ENCODE assay signal across 9 mouse cellular contexts in genomic region chr9:37349050-37349449, GRCm38 (mm10). TPM values are rescaled to one million over a fixed set of nuclear protein-coding genes. Genes with fewer than 3 reads are reported as not detected.
DNase-seq lines count a peak whose midpoint lies in the region; ATAC-seq and TF ChIP-seq lines count a peak whose summit lies in the region.
"Had no signal": no experiment of that assay in that cellular context is flagged by ENCODE, and none has a peak within 500 bp of the region (broad histone marks: within the 10 kb centered on the region; RNA-seq: fewer than 3 reads in every experiment).

No protein-coding gene starts in this region.

- H3K4me1 ChIP-seq in lung, embryonic 14.5 days (ENCODE audit: insufficient read depth) = no peaks in the 10 kb centered on the region
- H3K4me1 ChIP-seq in embryonic facial prominence, embryonic 15.5 days = no peaks in the 10 kb centered on the region
- H3K4me1 ChIP-seq in limb, embryonic 10.5 days = peaks cover 5% of the 10 kb centered on the region; the same call in 1 of the 2 replicates
- H3K4me1 ChIP-seq in neural tube, embryonic 15.5 days = peaks cover 13% of the 10 kb centered on the region

- H3K27me3 ChIP-seq in lung, embryonic 14.5 days (ENCODE audit: insufficient read depth, low read length) = no peaks in the 10 kb centered on the region
- no peaks in the 10 kb centered on the region for H3K27me3 ChIP-seq in embryonic facial prominence, embryonic 15.5 days
- no peaks in the 10 kb centered on the region for H3K27me3 ChIP-seq in limb, embryonic 10.5 days (ENCODE audit: low read depth, poor library complexity, severe bottlenecking)
- no peaks in the 10 kb centered on the region for H3K27me3 ChIP-seq in neural tube, embryonic 15.5 days (replicated peaks)

- H3K4me3 ChIP-seq in lung, embryonic 14.5 days (ENCODE audit: low read depth, low read length) = peak overlapping the region; percentile 56
- H3K4me3 ChIP-seq in embryonic facial prominence, embryonic 15.5 days (replicated peaks) = peak overlapping the region; percentile 85
- H3K4me3 ChIP-seq in limb, embryonic 10.5 days = peak overlapping the region; percentile 77
- H3K4me3 ChIP-seq in neural tube, embryonic 15.5 days (replicated peaks) = peak overlapping the region; percentile 87

- H3K9ac ChIP-seq in lung, embryonic 14.5 days = no peak overlapping the region
- H3K9ac ChIP-seq in embryonic facial prominence, embryonic 15.5 days = no peak overlapping the region
- H3K9ac ChIP-seq in neural tube, embryonic 15.5 days (replicated peaks) = peak overlapping the region; percentile 82

- no peak overlapping the region for H3K27ac ChIP-seq in lung, embryonic 14.5 days (ENCODE audit: low read depth)
- H3K27ac ChIP-seq in embryonic facial prominence, embryonic 15.5 days (replicated peaks) = no peak overlapping the region
- H3K27ac ChIP-seq in limb, embryonic 10.5 days = peak overlapping the region; percentile 94
- H3K27ac ChIP-seq in neural tube, embryonic 15.5 days (replicated peaks) = peak overlapping the region; percentile 92

- WGBS in lung, embryonic 14.5 days = 92% methylated on average over 3 of the region's 3 CpGs
- 93% methylated on average over 3 of the region's 3 CpGs for WGBS in embryonic facial prominence, embryonic 15.5 days
- WGBS in limb, embryonic 10.5 days = 92% methylated on average over 3 of the region's 3 CpGs
- WGBS in neural tube, embryonic 15.5 days = 95% methylated on average over 3 of the region's 3 CpGs

- H3K9me3 ChIP-seq in lung, embryonic 14.5 days (ENCODE audit: low read depth, low read length) = no peaks in the 10 kb centered on the region
- H3K9me3 ChIP-seq in embryonic facial prominence, embryonic 15.5 days (replicated peaks) = no peaks in the 10 kb centered on the region
- H3K9me3 ChIP-seq in limb, embryonic 10.5 days (replicated peaks) = no peaks in the 10 kb centered on the region
- no peaks in the 10 kb centered on the region for H3K9me3 ChIP-seq in neural tube, embryonic 15.5 days (replicated peaks)

- TF ChIP-seq CTCF in lung, embryonic 14.5 days (IDR thresholded peaks at IDR 0.05; ENCODE audit: low read depth) = no peak

- H3K4me2 ChIP-seq in lung, embryonic 14.5 days = peak overlapping the region; percentile 81
- H3K4me2 ChIP-seq in embryonic facial prominence, embryonic 15.5 days (replicated peaks) = peak overlapping the region; percentile 83
- H3K4me2 ChIP-seq in neural tube, embryonic 15.5 days = peak overlapping the region; percentile 91

- ATAC-seq in lung, embryonic 14.5 days (ENCODE audit: insufficient read depth) = no peak
- ATAC-seq in embryonic facial prominence, embryonic 15.5 days (ENCODE audit: insufficient number of reproducible peaks, low FRiP score, low TSS enrichment, low read depth) = no peak
- ATAC-seq in neural tube, embryonic 15.5 days (ENCODE audit: low FRiP score) = no peak

- no peak for DNase-seq in lung, embryonic 14.5 days
- DNase-seq in lung, postnatal 25 days (ENCODE audit: low spot score) = no peak
- no peak for DNase-seq in limb, embryonic 10.5 days (ENCODE audit: low spot score)
- DNase-seq in layer of hippocampus, postnatal 14 days (ENCODE audit: low spot score in 2 of 2) = no peak
- DNase-seq in cerebellum, postnatal 25 days = no peak
- no peak for DNase-seq in spleen, adult 18-20 months
- DNase-seq: kidney, adult 18-20 months had no signal

- H3K36me3 ChIP-seq in lung, embryonic 14.5 days (ENCODE audit: insufficient read depth) = no peaks in the 10 kb centered on the region
- H3K36me3 ChIP-seq in embryonic facial prominence, embryonic 15.5 days = no peaks in the 10 kb centered on the region
- no peaks in the 10 kb centered on the region for H3K36me3 ChIP-seq in limb, embryonic 10.5 days
- H3K36me3 ChIP-seq in neural tube, embryonic 15.5 days = no peaks in the 10 kb centered on the region

RNA-seq across cellular contexts. Expression of gene Ccdc15, which starts 0.8 kb away (rescaled TPM):
- 7.9 and 8.8 TPM in 2 replicates for polyA plus RNA-seq in lung, embryonic 14.5 days (2014; fragmentation: Nextera tagmentation; extraction: Ambion mirVana)
- 7.2 and 8.7 TPM in 2 replicates for polyA plus RNA-seq in embryonic facial prominence, embryonic 15.5 days (2015; fragmentation: Nextera tagmentation; extraction: Ambion mirVana)
- polyA plus RNA-seq in limb, embryonic 10.5 days (2016; fragmentation: Nextera tagmentation; extraction: Ambion mirVana) = 8.3 and 8.8 TPM in 2 replicates
- polyA plus RNA-seq in neural tube, embryonic 15.5 days (2015; fragmentation: Nextera tagmentation; extraction: Ambion mirVana) = 6.4 and 7.7 TPM in 2 replicates
- total RNA-seq in layer of hippocampus, postnatal 14 days (2021) = 1 to 10 TPM; 2.2 to 2.7 TPM

RNA-seq across cellular contexts. Expression of gene Hepacam, which starts 18.1 kb away (rescaled TPM):
- 0.07 TPM in 1 of 2 replicates, not detected in the other for polyA plus RNA-seq in lung, embryonic 14.5 days (2014; fragmentation: Nextera tagmentation; extraction: Ambion mirVana)
- polyA plus RNA-seq in embryonic facial prominence, embryonic 15.5 days (2015; fragmentation: Nextera tagmentation; extraction: Ambion mirVana) = 0.17 and 0.64 TPM in 2 replicates
- polyA plus RNA-seq in limb, embryonic 10.5 days (2016; fragmentation: Nextera tagmentation; extraction: Ambion mirVana) = 0.04 TPM in 1 of 2 replicates, not detected in the other
- polyA plus RNA-seq in neural tube, embryonic 15.5 days (2015; fragmentation: Nextera tagmentation; extraction: Ambion mirVana) = 25.6 and 25.8 TPM in 2 replicates
- total RNA-seq in layer of hippocampus, postnatal 14 days (2021) = 10 to 100 TPM; 77.2 to 81.9 TPM

RNA-seq across cellular contexts. Expression of gene Robo4, which starts 52.6 kb away (rescaled TPM):
- 22.8 and 25.8 TPM in 2 replicates for polyA plus RNA-seq in lung, embryonic 14.5 days (2014; fragmentation: Nextera tagmentation; extraction: Ambion mirVana)
- polyA plus RNA-seq in embryonic facial prominence, embryonic 15.5 days (2015; fragmentation: Nextera tagmentation; extraction: Ambion mirVana) = 10.6 and 11.9 TPM in 2 replicates
- polyA plus RNA-seq in limb, embryonic 10.5 days (2016; fragmentation: Nextera tagmentation; extraction: Ambion mirVana) = 9.9 and 10.3 TPM in 2 replicates
- polyA plus RNA-seq in neural tube, embryonic 15.5 days (2015; fragmentation: Nextera tagmentation; extraction: Ambion mirVana) = 5.4 and 6.2 TPM in 2 replicates
- total RNA-seq in layer of hippocampus, postnatal 14 days (2021) = 1 to 10 TPM; 7.6 to 9.9 TPM

Comparison
In these comparisons a context has a peak if more than half of its experiments do, and no peak if none do; other contexts are left out.
1. H3K27ac ChIP-seq: peak in limb, embryonic 10.5 days (single experiment) and neural tube, embryonic 15.5 days (single experiment); none in lung, embryonic 14.5 days (single experiment) and embryonic facial prominence, embryonic 15.5 days (single experiment).
2. RNA of gene Hepacam, which starts 18.1 kb away (polyA plus RNA-seq): 25.6 to 25.8 TPM in neural tube, embryonic 15.5 days; 0.17 to 0.64 TPM in embryonic facial prominence, embryonic 15.5 days, 0.04 TPM in limb, embryonic 10.5 days and 0.07 TPM in lung, embryonic 14.5 days; every median in the first group is over 10 times any median in the second.
3. Peak in every context shown above with its lines, with median percentiles within 50 percentile points of each other: H3K4me2 ChIP-seq and H3K4me3 ChIP-seq.